Mouse (Mus musculus): ENCODE measurements at regions not wholly inside any gene's neighbourhood (a gene's known extent, or its start where the extent isn't known, plus 50 kb on each side); places are given as distances from the start of the nearest gene placed in this dataset.
"Not testable (repeated sequence)": the region's sequence is repeated elsewhere in the genome, so short reads cannot be mapped to it uniquely, and the experiment has no call there.

GRCm38 (mm10) chr15:19980625-19981024, 468.4 kb upstream of the Cdh12 start:
- H3K27me3 ChIP-seq; H3K4me1 ChIP-seq; H3K27ac ChIP-seq; ATAC-seq (ENCODE audit: insufficient number of reproducible peaks, insufficient read depth, low FRiP score, low TSS enrichment, low read depth); H3K4me2 ChIP-seq; H3K9me3 ChIP-seq; H3K9ac ChIP-seq; H3K4me3 ChIP-seq; H3K36me3 ChIP-seq: not testable (repeated sequence)

GRCm38 (mm10) chr15:19985001-19985400, 464.1 kb upstream of the Cdh12 start:
- not testable (repeated sequence) for H3K27me3 ChIP-seq; H3K9ac ChIP-seq; ATAC-seq (ENCODE audit: insufficient number of reproducible peaks, insufficient read depth, low FRiP score, low TSS enrichment, low read depth); H3K4me1 ChIP-seq; H3K36me3 ChIP-seq; H3K27ac ChIP-seq; H3K9me3 ChIP-seq; H3K4me3 ChIP-seq; H3K4me2 ChIP-seq
- 70% methylated on average over 2 of the region's 2 CpGs for WGBS

GRCm38 (mm10) chr15:20031772-20032171, 417.3 kb upstream of the Cdh12 start:
- Histone ChIP-seq H3K27me3 (no peaks in the 10 kb centered on the region), H3K27ac (no peak overlapping the region), H3K4me1 (no peaks in the 10 kb centered on the region), H3K4me2 (no peak overlapping the region), H3K36me3 (no peaks in the 10 kb centered on the region), H3K9ac (no peak overlapping the region), H3K9me3 (no peaks in the 10 kb centered on the region), H3K4me3 (no peak overlapping the region)
- no peak for ATAC-seq (ENCODE audit: insufficient number of reproducible peaks, insufficient read depth, low FRiP score, low TSS enrichment, low read depth)
- WGBS = 53% methylated on average over 1 of the region's 1 CpGs

GRCm38 (mm10) chr15:20034382-20034781, 414.7 kb upstream of the Cdh12 start:
- no peaks in the 10 kb centered on the region for H3K9me3 ChIP-seq
- ATAC-seq (ENCODE audit: insufficient number of reproducible peaks, insufficient read depth, low FRiP score, low TSS enrichment, low read depth) = no peak
- H3K27ac ChIP-seq = no peak overlapping the region
- H3K27me3 ChIP-seq = no peaks in the 10 kb centered on the region
- H3K4me1 ChIP-seq = no peaks in the 10 kb centered on the region
- WGBS = 86% methylated on average over 2 of the region's 2 CpGs
- no peaks in the 10 kb centered on the region for H3K36me3 ChIP-seq
- H3K9ac ChIP-seq = no peak overlapping the region
- no peak overlapping the region for H3K4me3 ChIP-seq
- H3K4me2 ChIP-seq = no peak overlapping the region

GRCm38 (mm10) chr15:20038550-20039435, 410.3 kb upstream of the Cdh12 start:
- 80% methylated on average over 2 of the region's 2 CpGs for WGBS
- no peaks in the 10 kb centered on the region for H3K4me1 ChIP-seq
- H3K9me3 ChIP-seq = no peaks in the 10 kb centered on the region
- H3K27me3 ChIP-seq = no peaks in the 10 kb centered on the region
- H3K36me3 ChIP-seq = no peaks in the 10 kb centered on the region
- no peak overlapping the region for H3K9ac ChIP-seq
- no peak overlapping the region for H3K27ac ChIP-seq
- H3K4me2 ChIP-seq = no peak overlapping the region
- H3K4me3 ChIP-seq = no peak overlapping the region
- no peak for ATAC-seq (ENCODE audit: insufficient number of reproducible peaks, insufficient read depth, low FRiP score, low TSS enrichment, low read depth)

- no peak overlapping the region for H3K4me3 ChIP-seq
- 77% methylated on average over 2 of the region's 2 CpGs for WGBS
- H3K36me3 ChIP-seq = no peaks in the 10 kb centered on the region
- no peak overlapping the region for H3K27ac ChIP-seq
- no peak overlapping the region for H3K4me2 ChIP-seq
- H3K27me3 ChIP-seq = no peaks in the 10 kb centered on the region
- H3K9ac ChIP-seq = no peak overlapping the region
- no peak for ATAC-seq (ENCODE audit: insufficient number of reproducible peaks, insufficient read depth, low FRiP score, low TSS enrichment, low read depth)
- no peaks in the 10 kb centered on the region for H3K4me1 ChIP-seq
- H3K9me3 ChIP-seq = no peaks in the 10 kb centered on the region
Measured at GRCm38 (mm10) chr15:20040041-20040440, 409.0 kb upstream of the Cdh12 start.

- Histone ChIP-seq H3K27ac (no peak overlapping the region), H3K36me3 (no peaks in the 10 kb centered on the region), H3K9ac (no peak overlapping the region), H3K4me2 (no peak overlapping the region), H3K4me1 (no peaks in the 10 kb centered on the region), H3K9me3 (no peaks in the 10 kb centered on the region), H3K4me3 (no peak overlapping the region), H3K27me3 (no peaks in the 10 kb centered on the region)
- no peak for ATAC-seq (ENCODE audit: insufficient number of reproducible peaks, insufficient read depth, low FRiP score, low TSS enrichment, low read depth)
- 79% methylated on average over 2 of the region's 2 CpGs for WGBS
Measured at GRCm38 (mm10) chr15:20084958-20085357, 364.1 kb upstream of the Cdh12 start.

GRCm38 (mm10) chr15:20089780-20090179, 359.3 kb upstream of the Cdh12 start:
- H3K9me3 ChIP-seq = no peaks in the 10 kb centered on the region
- H3K27ac ChIP-seq = no peak overlapping the region
- no peaks in the 10 kb centered on the region for H3K36me3 ChIP-seq
- no peak overlapping the region for H3K4me3 ChIP-seq
- H3K9ac ChIP-seq = no peak overlapping the region
- no peak overlapping the region for H3K4me2 ChIP-seq
- no peak for ATAC-seq (ENCODE audit: insufficient number of reproducible peaks, insufficient read depth, low FRiP score, low TSS enrichment, low read depth)
- H3K4me1 ChIP-seq = no peaks in the 10 kb centered on the region
- no peaks in the 10 kb centered on the region for H3K27me3 ChIP-seq

GRCm38 (mm10) chr15:20090522-20090921, 358.5 kb upstream of the Cdh12 start:
- no peak overlapping the region for H3K4me3 ChIP-seq
- ATAC-seq (ENCODE audit: insufficient number of reproducible peaks, insufficient read depth, low FRiP score, low TSS enrichment, low read depth) = no peak
- no peaks in the 10 kb centered on the region for H3K27me3 ChIP-seq
- no peak overlapping the region for H3K27ac ChIP-seq
- 84% methylated on average over 3 of the region's 3 CpGs for WGBS
- no peaks in the 10 kb centered on the region for H3K4me1 ChIP-seq
- H3K36me3 ChIP-seq = no peaks in the 10 kb centered on the region
- H3K9ac ChIP-seq = no peak overlapping the region
- no peaks in the 10 kb centered on the region for H3K9me3 ChIP-seq
- no peak overlapping the region for H3K4me2 ChIP-seq

- Histone ChIP-seq H3K9ac (no peak overlapping the region), H3K36me3 (no peaks in the 10 kb centered on the region), H3K4me3 (no peak overlapping the region), H3K9me3 (no peaks in the 10 kb centered on the region), H3K27ac (no peak overlapping the region), H3K27me3 (no peaks in the 10 kb centered on the region), H3K4me2 (no peak overlapping the region), H3K4me1 (no peaks in the 10 kb centered on the region)
- 0 out of 2 replicates have a peak, but pooled peaks have one; percentile 48 for ATAC-seq (ENCODE audit: insufficient number of reproducible peaks, insufficient read depth, low FRiP score, low TSS enrichment, low read depth)
- 51% methylated on average over 1 of the region's 1 CpGs for WGBS
Measured at GRCm38 (mm10) chr15:20095764-20096163, 353.3 kb upstream of the Cdh12 start.

- Histone ChIP-seq H3K36me3 (no peaks in the 10 kb centered on the region), H3K9me3 (no peaks in the 10 kb centered on the region), H3K4me1 (no peaks in the 10 kb centered on the region), H3K9ac (no peak overlapping the region), H3K27ac (no peak overlapping the region), H3K4me3 (no peak overlapping the region), H3K27me3 (no peaks in the 10 kb centered on the region), H3K4me2 (no peak overlapping the region)
- 78% methylated on average over 2 of the region's 2 CpGs for WGBS
- no peak for ATAC-seq (ENCODE audit: insufficient number of reproducible peaks, insufficient read depth, low FRiP score, low TSS enrichment, low read depth)
Measured at GRCm38 (mm10) chr15:20119518-20119917, 329.5 kb upstream of the Cdh12 start.

GRCm38 (mm10) chr15:20123586-20123985, 325.5 kb upstream of the Cdh12 start:
- WGBS = 63% methylated on average over 3 of the region's 3 CpGs
- Histone ChIP-seq H3K4me3 (no peak overlapping the region), H3K9me3 (no peaks in the 10 kb centered on the region), H3K27ac (no peak overlapping the region), H3K36me3 (no peaks in the 10 kb centered on the region), H3K9ac (no peak overlapping the region), H3K4me1 (no peaks in the 10 kb centered on the region), H3K27me3 (no peaks in the 10 kb centered on the region), H3K4me2 (no peak overlapping the region)
- ATAC-seq (ENCODE audit: insufficient number of reproducible peaks, insufficient read depth, low FRiP score, low TSS enrichment, low read depth) = no peak
